Mouse (Mus musculus): Measurements from ENCODE around the gene Ctsa.
"Not testable (repeated sequence)": the region's sequence is repeated elsewhere in the genome, so short reads cannot be mapped to it uniquely, and the experiment has no call there.

The Ctsa gene

GRCm38 (mm10) chr2:164845782-164846181, 13.1 kb downstream of the Ctsa start:
- no peak for DNase-seq (ENCODE audit: low read depth, low spot score)

- DNase-seq (ENCODE audit: low read depth, low spot score), result no peak
Observed at GRCm38 (mm10) chr2:164850061-164850460, 17.4 kb downstream of the Ctsa start.

- DNase-seq (ENCODE audit: low read depth, low spot score), result not testable (repeated sequence)
Observed at GRCm38 (mm10) chr2:164855572-164855971, 22.9 kb downstream of the Ctsa start.

GRCm38 (mm10) chr2:164856309-164857100, 23.8 kb downstream of the Ctsa start:
- no peak for DNase-seq (ENCODE audit: low read depth, low spot score)

- no peak for DNase-seq (ENCODE audit: low read depth, low spot score)
Observed at GRCm38 (mm10) chr2:164857101-164857821, 24.6 kb downstream of the Ctsa start, which contains the start of gene Pltp. Gene Pltp, minus strand, starts transcription at chr2:164857711.

- no peak for DNase-seq (ENCODE audit: low read depth, low spot score)
Observed at GRCm38 (mm10) chr2:164857842-164858553, 25.3 kb downstream of the Ctsa start.

GRCm38 (mm10) chr2:164859155-164859554, 26.5 kb downstream of the Ctsa start:
- DNase-seq (ENCODE audit: low read depth, low spot score), result no peak

- no peak for DNase-seq (ENCODE audit: low read depth, low spot score)
Observed at GRCm38 (mm10) chr2:164859640-164860432, 27.2 kb downstream of the Ctsa start.

GRCm38 (mm10) chr2:164861094-164861493, 28.4 kb downstream of the Ctsa start:
- DNase-seq (ENCODE audit: low read depth, low spot score), result no peak

- no peak for DNase-seq (ENCODE audit: low read depth, low spot score)
Observed at GRCm38 (mm10) chr2:164862179-164862861, 29.6 kb downstream of the Ctsa start.

GRCm38 (mm10) chr2:164863411-164863810, 30.7 kb downstream of the Ctsa start:
- DNase-seq (ENCODE audit: low read depth, low spot score), result not testable (repeated sequence)

- DNase-seq (ENCODE audit: low read depth, low spot score), result no peak
Observed at GRCm38 (mm10) chr2:164864593-164864992, 31.9 kb downstream of the Ctsa start.

- DNase-seq (ENCODE audit: low read depth, low spot score), result no peak
Observed at GRCm38 (mm10) chr2:164866741-164867551, 34.3 kb downstream of the Ctsa start.

- DNase-seq (ENCODE audit: low read depth, low spot score), result no peak
Observed at GRCm38 (mm10) chr2:164867566-164867965, 34.9 kb downstream of the Ctsa start.

- no peak for DNase-seq (ENCODE audit: low read depth, low spot score)
Observed at GRCm38 (mm10) chr2:164868491-164868890, 35.8 kb downstream of the Ctsa start.

GRCm38 (mm10) chr2:164871602-164872303, 39.1 kb downstream of the Ctsa start:
- no peak for DNase-seq (ENCODE audit: low read depth, low spot score)

GRCm38 (mm10) chr2:164873621-164874020, 40.9 kb downstream of the Ctsa start:
- DNase-seq (ENCODE audit: low read depth, low spot score), result no peak

- no peak for DNase-seq (ENCODE audit: low read depth, low spot score)
Observed at GRCm38 (mm10) chr2:164874239-164874769, 41.6 kb downstream of the Ctsa start.

- not testable (repeated sequence) for DNase-seq (ENCODE audit: low read depth, low spot score)
Observed at GRCm38 (mm10) chr2:164875648-164876047, 43.0 kb downstream of the Ctsa start.
